Mouse (Mus musculus) small intestine, adult 2 months (tissue): ENCODE results near the gene Gm11213.

Experiments
- CTCF ChIP-seq: fragments of 200-500 bp; IDR thresholded peaks from 2 replicates; pipeline ENCODE4 v1.5.1; 2012; ENCODE audit warnings: low read depth, mild to moderate bottlenecking, control low read depth, inconsistent platforms, low read length, moderate library complexity, mixed read lengths; ENCODE audit not compliant: insufficient replicate concordance, insufficient read length; ENCODE audit errors: extremely low read depth
- POLR2A ChIP-seq: fragments of 200-500 bp; IDR thresholded peaks from 2 replicates; pipeline ENCODE4 v1.6.1; 2012; ENCODE audit warnings: low read depth, mild to moderate bottlenecking, control low read depth, inconsistent platforms, low read length, moderate library complexity

GRCm38 (mm10) chr4:63605968-63606367 lies 907 bp upstream of the Gm11213 start:
- TF ChIP-seq POLR2A (no peak), CTCF (no peak)
